In the genomic region with DNA sequence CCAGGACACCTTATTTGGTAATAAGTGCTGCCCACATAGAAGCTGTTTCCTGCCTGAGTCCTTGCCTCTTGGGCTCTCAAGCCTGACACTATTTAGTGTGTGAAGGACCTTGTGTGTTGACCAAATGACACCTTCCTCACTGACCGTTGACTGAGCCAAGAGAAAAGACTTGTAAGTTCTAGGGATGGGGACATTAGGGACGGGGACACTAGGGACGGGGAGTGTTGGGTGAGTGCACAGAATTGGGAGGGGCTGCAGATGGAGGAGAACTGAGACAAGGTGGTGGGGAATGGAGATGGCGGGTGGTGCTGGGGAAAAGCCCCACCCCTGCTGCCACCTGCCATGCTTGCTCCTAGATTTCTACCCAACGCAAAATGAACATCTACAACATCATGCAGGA, we compare ENCODE assay signal across 20 mouse cellular contexts. TPM values are rescaled to one million over a fixed set of nuclear protein-coding genes. Genes with fewer than 3 reads are reported as not detected.
A peak's percentile ranks its signal among the peaks of the same experiment; 100 is the strongest.
DNase-seq lines count a peak whose midpoint lies in the region; ATAC-seq and TF ChIP-seq lines count a peak whose summit lies in the region.
"Had no signal": no experiment of that assay in that cellular context is flagged by ENCODE, and none has a peak within 500 bp of the region (broad histone marks: within the 10 kb centered on the region; RNA-seq: fewer than 3 reads in every experiment).

No protein-coding gene starts in this region.

- no peak overlapping the region for H3K9ac ChIP-seq in hindbrain, embryonic 11.5 days (ENCODE audit: low read depth, low read length)
- H3K9ac ChIP-seq in hindbrain, embryonic 12.5 days = no peak overlapping the region
- no peak overlapping the region for H3K9ac ChIP-seq in midbrain, embryonic 15.5 days
- H3K9ac ChIP-seq in midbrain, embryonic 13.5 days (replicated peaks) = no peak overlapping the region
- H3K9ac ChIP-seq: forebrain, embryonic 13.5 days; limb, embryonic 13.5 days; liver, embryonic 15.5 days; midbrain, embryonic 12.5 days had no signal

- peaks cover 97% of the 10 kb centered on the region for H3K9me3 ChIP-seq in hindbrain, embryonic 11.5 days (ENCODE audit: control insufficient read depth, low read length)
- peaks cover 97% of the 10 kb centered on the region for H3K9me3 ChIP-seq in hindbrain, embryonic 12.5 days (replicated peaks)
- H3K9me3 ChIP-seq in midbrain, embryonic 15.5 days = peaks cover 95% of the 10 kb centered on the region
- peaks cover 98% of the 10 kb centered on the region for H3K9me3 ChIP-seq in midbrain, embryonic 13.5 days

- no peak for TF ChIP-seq CTCF in gastrocnemius, adult 2 months (IDR thresholded peaks at IDR 0.05)

- no peaks in the 10 kb centered on the region for H3K4me1 ChIP-seq in hindbrain, embryonic 11.5 days (replicated peaks; ENCODE audit: control insufficient read depth, insufficient read depth, low read length)
- no peaks in the 10 kb centered on the region for H3K4me1 ChIP-seq in hindbrain, embryonic 12.5 days
- H3K4me1 ChIP-seq in midbrain, embryonic 15.5 days = no peaks in the 10 kb centered on the region
- no peaks in the 10 kb centered on the region for H3K4me1 ChIP-seq in midbrain, embryonic 13.5 days (replicated peaks)
- H3K4me1 ChIP-seq: forebrain, embryonic 13.5 days; limb, embryonic 13.5 days; liver, embryonic 15.5 days; midbrain, embryonic 12.5 days had no signal

- intact Hi-C loops in gastrocnemius, adult 2 months (cut with DNase I) = loop anchor here (5.0 kb wide), 1 partner anchor 67 kb away; no protein-coding TSS in a partner anchor

- H3K27ac ChIP-seq in gastrocnemius, adult 2 months = no peak overlapping the region
- no peak overlapping the region for H3K27ac ChIP-seq in hindbrain, embryonic 11.5 days (ENCODE audit: low read depth, low read length)
- H3K27ac ChIP-seq in hindbrain, embryonic 12.5 days = no peak overlapping the region
- no peak overlapping the region for H3K27ac ChIP-seq in midbrain, embryonic 15.5 days
- no peak overlapping the region for H3K27ac ChIP-seq in midbrain, embryonic 13.5 days
- H3K27ac ChIP-seq: forebrain, embryonic 13.5 days; limb, embryonic 13.5 days; liver, embryonic 15.5 days; midbrain, embryonic 12.5 days had no signal

- no peak overlapping the region for H3K4me3 ChIP-seq in gastrocnemius, adult 2 months
- H3K4me3 ChIP-seq in hindbrain, embryonic 11.5 days (ENCODE audit: low read depth, low read length) = no peak overlapping the region
- no peak overlapping the region for H3K4me3 ChIP-seq in hindbrain, embryonic 12.5 days
- H3K4me3 ChIP-seq in midbrain, embryonic 15.5 days = no peak overlapping the region
- H3K4me3 ChIP-seq in midbrain, embryonic 13.5 days (replicated peaks) = no peak overlapping the region
- H3K4me3 ChIP-seq: forebrain, embryonic 13.5 days; limb, embryonic 13.5 days; liver, embryonic 15.5 days; midbrain, embryonic 12.5 days had no signal

- no peak overlapping the region for H3K4me2 ChIP-seq in hindbrain, embryonic 11.5 days (replicated peaks; ENCODE audit: low read depth, low read length)
- H3K4me2 ChIP-seq in hindbrain, embryonic 12.5 days (replicated peaks) = no peak overlapping the region
- no peak overlapping the region for H3K4me2 ChIP-seq in midbrain, embryonic 15.5 days
- H3K4me2 ChIP-seq in midbrain, embryonic 13.5 days (replicated peaks) = no peak overlapping the region
- H3K4me2 ChIP-seq: forebrain, embryonic 13.5 days; limb, embryonic 13.5 days; liver, embryonic 15.5 days; midbrain, embryonic 12.5 days had no signal

- peak; percentile 25 for DNase-seq in gastrocnemius, adult 2 months
- no peak for DNase-seq in gastrocnemius, postnatal 25 days
- DNase-seq in hindbrain, embryonic 11.5 days (ENCODE audit: low spot score) = no peak
- DNase-seq in urinary bladder, postnatal 10 days (ENCODE audit: low spot score) = peak; percentile 30
- no peak for DNase-seq in urinary bladder, postnatal 36 days (ENCODE audit: low spot score in 2 of 2)
- DNase-seq: adrenal gland, postnatal 10 days; cerebellum, adult 11-12 months; cerebellum, postnatal 25 days; kidney, adult 2 months had no signal

- peak; percentile 4; the same call in 1 of the 2 replicates for ATAC-seq in hindbrain, embryonic 11.5 days (ENCODE audit: low FRiP score)
- no peak for ATAC-seq in hindbrain, embryonic 12.5 days (ENCODE audit: low FRiP score)
- 0 out of 2 replicates have a peak, but pooled peaks have one; percentile 12 for ATAC-seq in midbrain, embryonic 15.5 days (replicated peaks)
- ATAC-seq in midbrain, embryonic 13.5 days = no peak
- ATAC-seq: forebrain, embryonic 13.5 days had no signal

- no peaks in the 10 kb centered on the region for H3K27me3 ChIP-seq in hindbrain, embryonic 11.5 days (ENCODE audit: control insufficient read depth, insufficient read depth, low read length)
- H3K27me3 ChIP-seq in hindbrain, embryonic 12.5 days = no peaks in the 10 kb centered on the region
- no peaks in the 10 kb centered on the region for H3K27me3 ChIP-seq in midbrain, embryonic 15.5 days (replicated peaks)
- H3K27me3 ChIP-seq in midbrain, embryonic 13.5 days = no peaks in the 10 kb centered on the region
- H3K27me3 ChIP-seq: forebrain, embryonic 13.5 days; limb, embryonic 13.5 days; liver, embryonic 15.5 days; midbrain, embryonic 12.5 days had no signal

- 87% methylated on average over 5 of the region's 5 CpGs for WGBS in hindbrain, embryonic 11.5 days
- WGBS in hindbrain, embryonic 12.5 days = 83% methylated on average over 5 of the region's 5 CpGs
- WGBS in midbrain, embryonic 15.5 days = 84% methylated on average over 5 of the region's 5 CpGs
- WGBS in midbrain, embryonic 13.5 days = 85% methylated on average over 5 of the region's 5 CpGs

- H3K36me3 ChIP-seq in hindbrain, embryonic 11.5 days (ENCODE audit: control insufficient read depth, insufficient read depth, low read length) = no peaks in the 10 kb centered on the region
- no peaks in the 10 kb centered on the region for H3K36me3 ChIP-seq in hindbrain, embryonic 12.5 days
- H3K36me3 ChIP-seq in midbrain, embryonic 15.5 days (replicated peaks) = no peaks in the 10 kb centered on the region
- H3K36me3 ChIP-seq in midbrain, embryonic 13.5 days = no peaks in the 10 kb centered on the region
- H3K36me3 ChIP-seq: limb, embryonic 13.5 days; liver, embryonic 15.5 days; midbrain, embryonic 12.5 days had no signal

RNA-seq across cellular contexts. Expression of gene Mroh2a, which starts 3.2 kb away (rescaled TPM):
- total RNA-seq in gastrocnemius, adult 2 months (2021) = not detected
- total RNA-seq in gastrocnemius, postnatal 25 days (2021) = not detected
- polyA plus RNA-seq in hindbrain, embryonic 11.5 days (2014; fragmentation: Nextera tagmentation; extraction: Ambion mirVana) = 1.3 and 1.7 TPM in 2 replicates
- polyA plus RNA-seq in hindbrain, embryonic 12.5 days (2016; fragmentation: Nextera tagmentation; extraction: Ambion mirVana) = 1.0 and 1.3 TPM in 2 replicates
- polyA plus RNA-seq in midbrain, embryonic 15.5 days (2015; fragmentation: Nextera tagmentation; extraction: Ambion mirVana) = 0.50 and 0.86 TPM in 2 replicates
- 0.68 and 1.0 TPM in 2 replicates for polyA plus RNA-seq in midbrain, embryonic 13.5 days (2015; fragmentation: Nextera tagmentation; extraction: Ambion mirVana)

RNA-seq across cellular contexts. Expression of gene Ugt1a1, which starts 18.2 kb away (rescaled TPM):
- not detected for total RNA-seq in gastrocnemius, adult 2 months (2021)
- total RNA-seq in gastrocnemius, postnatal 25 days (2021) = under 1 TPM in 1 of 2 experiments, not detected in 1; 0.13 TPM
- not detected in 2 replicates for polyA plus RNA-seq in hindbrain, embryonic 11.5 days (2014; fragmentation: Nextera tagmentation; extraction: Ambion mirVana)
- not detected in 2 replicates for polyA plus RNA-seq in hindbrain, embryonic 12.5 days (2016; fragmentation: Nextera tagmentation; extraction: Ambion mirVana)
- not detected in 2 replicates for polyA plus RNA-seq in midbrain, embryonic 15.5 days (2015; fragmentation: Nextera tagmentation; extraction: Ambion mirVana)
- polyA plus RNA-seq in midbrain, embryonic 13.5 days (2015; fragmentation: Nextera tagmentation; extraction: Ambion mirVana) = not detected in 2 replicates
- total RNA-seq: CH12.LX; hematopoietic stem cell, adult 5-6 weeks; layer of hippocampus, postnatal 14 days; left cerebral cortex, postnatal 10 days had no signal
- polyA plus RNA-seq: forebrain, embryonic 13.5 days; midbrain, embryonic 12.5 days had no signal

RNA-seq across cellular contexts. Expression of gene Dnajb3, which starts 24.4 kb away (rescaled TPM):
- total RNA-seq in gastrocnemius, adult 2 months (2021) = not detected
- total RNA-seq in gastrocnemius, postnatal 25 days (2021) = under 1 TPM in 1 of 2 experiments, not detected in 1; 0.27 TPM
- 14.0 and 14.7 TPM in 2 replicates for polyA plus RNA-seq in hindbrain, embryonic 11.5 days (2014; fragmentation: Nextera tagmentation; extraction: Ambion mirVana)
- 14.1 and 19.0 TPM in 2 replicates for polyA plus RNA-seq in hindbrain, embryonic 12.5 days (2016; fragmentation: Nextera tagmentation; extraction: Ambion mirVana)
- 13.2 and 13.5 TPM in 2 replicates for polyA plus RNA-seq in midbrain, embryonic 15.5 days (2015; fragmentation: Nextera tagmentation; extraction: Ambion mirVana)
- 13.9 and 16.2 TPM in 2 replicates for polyA plus RNA-seq in midbrain, embryonic 13.5 days (2015; fragmentation: Nextera tagmentation; extraction: Ambion mirVana)
- total RNA-seq: CH12.LX; hematopoietic stem cell, adult 5-6 weeks had no signal

RNA-seq across cellular contexts. Expression of gene Ugt1a2, which starts 29.6 kb away (rescaled TPM):
- total RNA-seq in gastrocnemius, adult 2 months (2021) = not detected
- under 1 TPM in 1 of 2 experiments, not detected in 1; 0.27 TPM for total RNA-seq in gastrocnemius, postnatal 25 days (2021)
- not detected in 2 replicates for polyA plus RNA-seq in hindbrain, embryonic 11.5 days (2014; fragmentation: Nextera tagmentation; extraction: Ambion mirVana)
- polyA plus RNA-seq in hindbrain, embryonic 12.5 days (2016; fragmentation: Nextera tagmentation; extraction: Ambion mirVana) = 0.10 and 0.12 TPM in 2 replicates
- 0.15 TPM in 1 of 2 replicates, not detected in the other for polyA plus RNA-seq in midbrain, embryonic 15.5 days (2015; fragmentation: Nextera tagmentation; extraction: Ambion mirVana)
- polyA plus RNA-seq in midbrain, embryonic 13.5 days (2015; fragmentation: Nextera tagmentation; extraction: Ambion mirVana) = 0.09 TPM in 1 of 2 replicates, not detected in the other
- total RNA-seq: CH12.LX; hematopoietic stem cell, adult 5-6 weeks; layer of hippocampus, postnatal 14 days had no signal
- polyA plus RNA-seq: forebrain, embryonic 13.5 days; limb, embryonic 13.5 days had no signal

RNA-seq across cellular contexts. Expression of gene Hjurp, which starts 47.4 kb away (rescaled TPM):
- 1 to 10 TPM; 6.1 to 6.6 TPM for total RNA-seq in gastrocnemius, adult 2 months (2021)
- total RNA-seq in gastrocnemius, postnatal 25 days (2021) = 1 to 10 TPM; 7.8 to 8.7 TPM
- 126 and 136 TPM in 2 replicates for polyA plus RNA-seq in hindbrain, embryonic 11.5 days (2014; fragmentation: Nextera tagmentation; extraction: Ambion mirVana)
- 167 and 169 TPM in 2 replicates for polyA plus RNA-seq in hindbrain, embryonic 12.5 days (2016; fragmentation: Nextera tagmentation; extraction: Ambion mirVana)
- 85.4 and 86.4 TPM in 2 replicates for polyA plus RNA-seq in midbrain, embryonic 15.5 days (2015; fragmentation: Nextera tagmentation; extraction: Ambion mirVana)
- 107 and 110 TPM in 2 replicates for polyA plus RNA-seq in midbrain, embryonic 13.5 days (2015; fragmentation: Nextera tagmentation; extraction: Ambion mirVana)

Comparison
In these comparisons a context has a peak if more than half of its experiments do, and no peak if none do; other contexts are left out.
1. DNase-seq: peak in gastrocnemius, adult 2 months (single experiment) and urinary bladder, postnatal 10 days (single experiment); none in gastrocnemius, postnatal 25 days (single experiment), hindbrain, embryonic 11.5 days (single experiment) and urinary bladder, postnatal 36 days (0 of 2).
2. ATAC-seq: peak in hindbrain, embryonic 11.5 days (single experiment) and midbrain, embryonic 15.5 days (single experiment); none in hindbrain, embryonic 12.5 days (single experiment) and midbrain, embryonic 13.5 days (single experiment).